Mouse (Mus musculus) forebrain, embryonic 11.5 days (tissue): ENCODE results near the gene Fntb. TPM values are rescaled to one million over a fixed set of nuclear protein-coding genes. Genes with fewer than 3 reads are reported as not detected.

Source experiments
- ATAC-seq: fragments of 200-750 bp; cut with Nextera tagmentation; replicated peaks from 2 replicates; pipeline ENCODE4 v1.8.0; 2017; ENCODE audit warnings: moderate TSS enrichment; ENCODE audit not compliant: low FRiP score
- DNase-seq: peaks from one replicate; pipeline ENCODE4 v3.0.0-alpha.2; 2017; ENCODE audit warnings: low spot score
- H3K27ac ChIP-seq: fragments of 300-500 bp; sonication (generic); 2 replicates; pipeline ENCODE4 v1.5.1; 2014; ENCODE audit warnings: low read depth, low read length
- H3K27me3 ChIP-seq: fragments of 300-500 bp; sonication (generic); 2 replicates; pipeline ENCODE4 v1.6.1; 2014; ENCODE audit warnings: mild to moderate bottlenecking, low read length, mixed read lengths; ENCODE audit not compliant: control insufficient read depth, insufficient read depth
- H3K36me3 ChIP-seq: fragments of 300-500 bp; sonication (generic); 2 replicates; pipeline ENCODE4 v1.6.1; 2014; ENCODE audit warnings: mild to moderate bottlenecking, low read length, moderate library complexity, mixed read lengths; ENCODE audit not compliant: control insufficient read depth, insufficient read depth
- H3K4me1 ChIP-seq: fragments of 300-500 bp; sonication (generic); replicated peaks from 2 replicates; pipeline ENCODE4 v1.6.1; 2014; ENCODE audit warnings: low read length, mixed read lengths; ENCODE audit not compliant: control insufficient read depth, insufficient read depth
- H3K4me2 ChIP-seq: fragments of 300-500 bp; sonication (generic); 2 replicates; pipeline ENCODE4 v1.6.1; 2014; ENCODE audit warnings: low read depth, mild to moderate bottlenecking, low read length, moderate library complexity, mixed read lengths; ENCODE audit not compliant: severe bottlenecking
- H3K4me3 ChIP-seq: fragments of 300-500 bp; sonication (generic); 2 replicates; pipeline ENCODE4 v1.5.1; 2014; ENCODE audit warnings: low read depth, low read length
- H3K9ac ChIP-seq: fragments of 300-500 bp; sonication (generic); 2 replicates; pipeline ENCODE4 v1.6.1; 2014; ENCODE audit warnings: low read length
- H3K9me3 ChIP-seq: fragments of 300-500 bp; sonication (generic); 2 replicates; pipeline ENCODE4 v1.6.1; 2016; ENCODE audit warnings: low read length, mixed read lengths; ENCODE audit not compliant: control insufficient read depth
- WGBS: fragments of 180-500 bp; shearing (Covaris S2); extraction: QIAGEN DNeasy Blood & Tissue Kit; methylation state at CpG from one replicate; pipeline ENCODE4 v1.1.7; 2014; 5-methylcytosine and 5-hydroxymethylcytosine counted together
- polyA plus RNA-seq: library from polyadenylated mRNA; unstranded; fragments of >200 nt; fragmentation: Nextera tagmentation; extraction: Ambion mirVana; gene quantifications from 2 replicates; pipeline ENCODE4 v1.2.1, GENCODE M21; 2014

Fntb gene
- polyA plus RNA-seq, 1 experiment from 2014 or later = 44.7 TPM

GRCm38 (mm10) chr12:76961932-76962891 lies 196.8 kb downstream of the Fntb start, which contains the start of gene Max:
Max (minus strand) TSS chr12:76962201.
- no peaks in the 10 kb centered on the region for H3K27me3 ChIP-seq
- H3K9me3 ChIP-seq = no peaks in the 10 kb centered on the region
- no peaks in the 10 kb centered on the region; the same call in 1 of the 2 replicates for H3K36me3 ChIP-seq
- peak within 1 kb of the TSS; percentile 87 for H3K4me3 ChIP-seq
- peak within 1 kb of the TSS; percentile 94 for H3K4me2 ChIP-seq
- under 1% methylated on average over 60 of the region's 73 CpGs for WGBS
- H3K9ac ChIP-seq = peak within 1 kb of the TSS; percentile 74
- peak; percentile 99 for DNase-seq
- H3K4me1 ChIP-seq = peaks cover 2% of the 10 kb centered on the region; the same call in 1 of the 2 replicates
- 0 out of 2 replicates have a peak within 1 kb of the TSS, but pooled peaks have one; percentile 25 for H3K27ac ChIP-seq
- ATAC-seq = peak; percentile 98

- H3K4me3 ChIP-seq = no peak overlapping the region
- H3K27ac ChIP-seq = no peak overlapping the region
Observed at GRCm38 (mm10) chr12:76965089-76965488, 199.7 kb downstream of the Fntb start.

GRCm38 (mm10) chr12:76965876-76966275 lies 200.5 kb downstream of the Fntb start:
- no peak overlapping the region for H3K4me3 ChIP-seq
- no peak for ATAC-seq
- DNase-seq = no peak

More at GRCm38 (mm10) chr12:76965089-76965488, 199.7 kb downstream of the Fntb start:
- peaks cover 2% of the 10 kb centered on the region; the same call in 1 of the 2 replicates for H3K4me1 ChIP-seq
- no peaks in the 10 kb centered on the region; the same call in 1 of the 2 replicates for H3K36me3 ChIP-seq
- ATAC-seq (no peak), DNase-seq (no peak)
- H3K4me2 ChIP-seq = no peak overlapping the region
- no peak overlapping the region for H3K9ac ChIP-seq
- H3K9me3 ChIP-seq = no peaks in the 10 kb centered on the region
- no peaks in the 10 kb centered on the region for H3K27me3 ChIP-seq
- 18% methylated on average over 5 of the region's 5 CpGs for WGBS

More at GRCm38 (mm10) chr12:76965876-76966275, 200.5 kb downstream of the Fntb start:
- Histone ChIP-seq H3K27me3 (no peaks in the 10 kb centered on the region), H3K36me3 (no peaks in the 10 kb centered on the region), H3K27ac (no peak overlapping the region), H3K9me3 (no peaks in the 10 kb centered on the region), H3K9ac (no peak overlapping the region), H3K4me2 (peak overlapping the region; percentile 5; the same call in 1 of the 2 replicates), H3K4me1 (peaks cover under 1% of the 10 kb centered on the region; the same call in 1 of the 2 replicates)
- 6% methylated on average over 3 of the region's 4 CpGs for WGBS

Other genes starting within 250 kb of the Fntb start
- 1.0 and 1.3 TPM in 2 replicates for gene Plekhg3, start 234.7 kb upstream of the Fntb start, polyA plus RNA-seq
- 4.8 and 5.9 TPM in 2 replicates for gene Sptb, start 55.0 kb upstream of the Fntb start, polyA plus RNA-seq
- 88.7 and 91.3 TPM in 2 replicates for gene Churc1, start 51 bp upstream of the Fntb start, polyA plus RNA-seq
- gene Gpx2, start 30.0 kb downstream of the Fntb start, polyA plus RNA-seq = 0.20 TPM in 1 of 2 replicates, not detected in the other
- 9.3 and 11.2 TPM in 2 replicates for gene Rab15, start 57.3 kb downstream of the Fntb start, polyA plus RNA-seq
- gene Max, start 196.6 kb downstream of the Fntb start, polyA plus RNA-seq = 19.4 and 21.5 TPM in 2 replicates